Mouse (Mus musculus) layer of hippocampus, adult 2 months (tissue): ENCODE results near the gene Sv2a. TPM values are rescaled to one million over a fixed set of nuclear protein-coding genes. Genes with fewer than 3 reads are reported as not detected.
"Not testable (repeated sequence)": the region's sequence is repeated elsewhere in the genome, so short reads cannot be mapped to it uniquely, and the experiment has no call there.

Experiments used
- DNase-seq, 2 experiments: peaks; one replicate each; pipeline ENCODE4 v3.0.0; 2022; ENCODE audit warnings: low spot score in 2 of 2
- H3K27ac ChIP-seq: fragments of 200-600 bp; 2 replicates; pipeline ENCODE4 v1.8.1; 2022
- H3K4me3 ChIP-seq: fragments of 200-600 bp; 2 replicates; pipeline ENCODE4 v1.8.1; 2022; ENCODE audit warnings: mild to moderate bottlenecking
- CTCF ChIP-seq: fragments of 200-600 bp; conservative IDR thresholded peaks from 2 replicates; pipeline ENCODE4 v1.8.1; 2022; ENCODE audit warnings: antibody characterized with exemption, mild to moderate bottlenecking, moderate library complexity
- total RNA-seq, 2 experiments: library from RNA; stranded (reverse); gene quantifications; 2 replicates each; pipeline ENCODE4 v1.2.3; 2021

The Sv2a gene
- total RNA-seq, 2 experiments from 2014 or later: 352 to 370 TPM

DNA sequence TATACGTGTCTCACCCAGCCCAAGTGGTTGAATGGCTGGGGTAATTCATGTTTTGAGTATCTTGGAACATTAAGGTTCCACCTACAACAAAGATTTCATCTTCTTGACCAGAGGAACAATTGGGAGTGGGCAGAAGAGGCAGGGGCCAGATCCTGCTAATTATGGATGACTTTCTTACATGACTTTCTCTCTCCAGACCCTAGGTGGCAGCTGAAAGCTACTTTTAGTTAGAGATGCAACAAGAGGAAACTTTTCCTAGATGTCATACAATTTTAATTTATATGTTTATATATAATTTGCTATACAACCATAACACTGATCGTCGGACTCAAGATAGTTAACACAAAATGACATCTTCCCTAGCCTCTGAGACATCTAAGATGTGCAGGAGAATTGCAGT, 26.9 kb downstream of the Sv2a start:
- peak; percentile 64 for TF ChIP-seq CTCF
- DNase-seq: no peak
- no peak overlapping the region for H3K4me3 ChIP-seq
- H3K27ac ChIP-seq: no peak overlapping the region

DNA sequence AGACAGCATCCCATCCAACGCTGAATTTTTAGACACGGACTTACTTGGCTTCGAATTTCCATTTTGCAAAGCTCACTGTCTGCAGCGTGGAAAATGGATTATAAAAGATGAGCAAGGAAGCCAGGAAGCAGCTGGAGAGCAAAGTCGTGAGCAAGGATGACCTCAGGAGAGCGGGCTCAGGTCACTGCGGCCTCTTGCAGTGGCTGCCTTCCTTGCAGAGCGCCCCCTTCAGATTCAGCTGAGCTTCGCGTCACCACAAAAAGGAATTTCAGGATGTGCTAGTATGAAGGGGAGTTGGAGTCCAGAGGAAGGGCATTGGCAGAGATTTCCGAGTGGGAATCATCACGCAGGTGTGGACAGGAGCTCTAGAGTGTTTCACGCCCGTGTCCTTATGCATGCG, 28.3 kb downstream of the Sv2a start:
- H3K4me3 ChIP-seq: no peak overlapping the region
- H3K27ac ChIP-seq: no peak overlapping the region
- no peak for DNase-seq
- TF ChIP-seq CTCF: peak; percentile 65

DNA sequence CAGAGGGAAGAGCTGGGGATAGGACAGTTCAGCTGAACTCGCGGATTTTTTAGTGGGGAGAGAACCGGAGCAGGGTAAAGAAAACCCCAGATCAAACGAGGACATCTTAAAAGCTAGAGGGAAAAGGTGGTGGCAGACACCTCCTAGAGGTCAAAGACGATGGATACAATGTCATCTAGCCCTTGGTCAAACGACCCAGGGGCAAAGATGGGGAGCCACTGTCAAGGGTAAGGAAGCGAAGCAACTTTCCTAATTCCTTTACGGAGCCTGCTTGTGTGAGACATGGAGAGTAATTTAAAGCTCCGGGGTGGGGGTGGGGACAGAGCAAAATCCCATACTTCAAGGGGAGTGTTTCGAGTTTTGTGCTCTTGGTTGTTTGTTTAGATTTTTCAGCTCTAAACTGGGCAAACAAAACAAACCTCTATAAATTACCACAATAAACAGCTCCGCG, 38.3 kb downstream of the Sv2a start:
- Histone ChIP-seq H3K27ac (peak overlapping the region; percentile 100), H3K4me3 (peak overlapping the region; percentile 90)
- TF ChIP-seq CTCF: peak; percentile 59
- no peak for DNase-seq

DNA sequence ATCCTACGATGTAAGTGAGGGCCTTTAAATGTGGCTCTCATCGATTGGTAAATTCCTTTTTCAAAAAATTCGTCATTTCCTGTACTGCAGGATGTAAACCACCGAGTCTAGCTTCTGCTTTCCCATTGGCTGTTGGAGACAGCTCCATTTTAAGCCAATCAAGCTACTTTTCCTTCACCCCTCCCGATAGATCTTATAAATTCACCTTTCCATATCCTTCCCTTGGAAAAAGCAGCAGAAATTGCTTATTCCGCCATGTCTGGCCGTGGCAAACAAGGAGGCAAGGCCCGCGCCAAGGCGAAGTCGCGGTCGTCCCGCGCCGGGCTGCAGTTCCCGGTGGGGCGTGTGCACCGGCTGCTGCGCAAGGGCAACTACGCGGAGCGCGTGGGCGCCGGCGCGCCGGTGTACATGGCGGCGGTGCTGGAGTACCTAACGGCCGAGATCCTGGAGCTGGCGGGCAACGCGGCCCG, 38.7 kb downstream of the Sv2a start, which contains the start of the genes Bola1 and Hist2h2ab:
Gene Bola1, minus strand, starts transcription at position 49 of the 470 bp plus-strand sequence.
Gene Hist2h2ab, plus strand, starts transcription at position 205 of the 470 bp plus-strand sequence.
- peak; percentile 75 to 90 for DNase-seq
- Histone ChIP-seq H3K27ac (peak within 1 kb of the TSS; percentile 100), H3K4me3 (peak within 1 kb of the TSS; percentile 90)
- TF ChIP-seq CTCF: no peak

DNA sequence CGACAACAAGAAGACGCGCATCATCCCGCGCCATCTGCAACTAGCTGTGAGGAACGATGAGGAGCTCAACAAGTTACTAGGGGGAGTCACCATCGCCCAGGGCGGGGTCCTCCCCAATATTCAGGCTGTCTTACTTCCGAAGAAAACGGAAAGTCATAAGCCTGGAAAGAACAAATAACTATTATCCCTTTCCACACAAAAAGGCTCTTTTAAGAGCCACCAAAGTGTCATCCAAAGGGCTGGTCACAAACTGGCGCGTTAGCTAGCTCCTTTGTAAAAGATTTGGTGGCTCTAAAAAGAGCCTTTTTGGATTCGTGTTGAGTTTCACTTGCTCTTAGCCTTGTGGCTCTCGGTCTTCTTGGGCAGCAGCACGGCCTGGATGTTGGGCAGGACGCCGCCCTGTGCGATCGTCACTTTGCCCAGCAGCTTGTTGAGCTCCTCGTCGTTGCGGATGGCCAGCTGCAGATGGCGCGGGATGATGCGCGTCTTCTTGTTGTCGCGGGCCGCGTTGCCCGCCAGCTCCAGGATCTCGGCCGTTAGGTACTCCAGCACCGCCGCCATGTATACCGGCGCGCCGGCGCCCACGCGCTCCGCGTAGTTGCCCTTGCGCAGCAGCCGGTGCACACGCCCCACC, 39.3 kb downstream of the Sv2a start:
- peak overlapping the region; percentile 100 for H3K27ac ChIP-seq
- DNase-seq: not testable (repeated sequence)
- peak overlapping the region; percentile 90 for H3K4me3 ChIP-seq

DNA sequence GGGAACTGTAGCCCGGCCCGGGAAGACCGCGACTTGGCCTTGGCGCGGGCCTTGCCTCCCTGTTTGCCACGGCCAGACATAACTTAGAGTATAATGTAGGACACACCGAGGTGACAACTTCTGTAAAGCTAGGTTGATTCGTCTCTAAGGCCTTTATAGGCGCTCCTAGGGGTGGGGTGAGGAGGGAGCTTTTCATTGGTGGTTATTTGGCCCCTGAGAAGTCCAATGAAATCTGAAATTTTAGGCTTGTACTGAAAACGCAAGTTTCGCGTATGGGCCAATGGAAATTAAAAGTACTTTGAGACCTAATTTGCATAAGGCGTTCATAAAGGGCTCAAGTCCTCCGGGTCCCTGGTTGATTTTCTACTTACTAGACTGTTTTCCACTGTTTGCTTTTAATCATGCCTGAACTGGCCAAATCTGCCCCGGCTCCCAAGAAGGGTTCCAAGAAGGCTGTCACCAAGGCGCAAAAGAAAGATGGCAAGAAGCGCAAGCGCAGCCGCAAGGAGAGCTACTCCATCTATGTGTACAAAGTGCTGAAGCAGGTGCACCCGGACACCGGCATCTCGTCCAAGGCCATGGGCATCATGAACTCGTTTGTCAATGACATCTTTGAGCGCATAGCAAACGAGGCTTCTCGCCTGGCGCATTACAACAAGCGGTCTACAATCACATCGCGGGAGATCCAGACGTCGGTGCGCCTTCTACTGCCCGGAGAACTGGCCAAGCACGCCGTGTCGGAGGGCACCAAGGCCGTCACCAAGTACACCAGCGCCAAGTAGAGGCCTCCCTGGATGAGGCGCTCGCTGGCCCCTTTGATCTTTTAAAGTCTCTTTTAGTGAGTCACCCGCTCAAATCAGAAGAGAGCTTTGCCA, 40.1 kb downstream of the Sv2a start, which contains the start of the genes Hist2h2ac and Hist2h2be:
Gene Hist2h2ac, minus strand, starts transcription at position 116 of the 875 bp plus-strand sequence.
Gene Hist2h2be, plus strand, starts transcription at position 355 of the 875 bp plus-strand sequence.
- peak; percentile 42 for TF ChIP-seq CTCF

DNA sequence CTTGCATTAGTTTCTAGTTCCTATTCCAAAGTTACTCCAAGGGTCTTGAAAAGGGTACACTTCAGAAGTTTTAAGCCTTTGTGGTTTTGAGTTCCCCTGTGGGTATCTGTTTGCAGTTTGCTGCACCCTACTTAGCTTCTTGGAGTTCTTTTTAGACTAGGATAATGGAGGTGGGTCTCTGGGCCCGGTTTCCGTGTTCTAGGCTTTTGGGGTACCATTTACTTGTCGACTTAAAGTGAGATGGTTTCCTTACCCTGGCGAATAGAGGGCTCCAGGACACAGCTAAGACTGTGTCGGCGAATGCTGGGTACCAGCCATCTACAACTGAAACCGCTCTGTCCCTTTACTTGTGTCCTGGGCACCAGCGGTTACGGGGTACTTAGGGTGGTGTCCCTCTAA, 40.7 kb downstream of the Sv2a start:
- TF ChIP-seq CTCF: no peak
- peak overlapping the region; percentile 90 for H3K4me3 ChIP-seq
- H3K27ac ChIP-seq: peak overlapping the region; percentile 100
- DNase-seq: no peak

More for the DNA sequence above, 40.1 kb downstream of the Sv2a start, which contains the start of the genes Hist2h2ac and Hist2h2be:
- Histone ChIP-seq H3K4me3 (peak within 1 kb of the TSS; percentile 90), H3K27ac (peak within 1 kb of the TSS; percentile 100)
- peak; percentile 87 to 94 for DNase-seq

DNA sequence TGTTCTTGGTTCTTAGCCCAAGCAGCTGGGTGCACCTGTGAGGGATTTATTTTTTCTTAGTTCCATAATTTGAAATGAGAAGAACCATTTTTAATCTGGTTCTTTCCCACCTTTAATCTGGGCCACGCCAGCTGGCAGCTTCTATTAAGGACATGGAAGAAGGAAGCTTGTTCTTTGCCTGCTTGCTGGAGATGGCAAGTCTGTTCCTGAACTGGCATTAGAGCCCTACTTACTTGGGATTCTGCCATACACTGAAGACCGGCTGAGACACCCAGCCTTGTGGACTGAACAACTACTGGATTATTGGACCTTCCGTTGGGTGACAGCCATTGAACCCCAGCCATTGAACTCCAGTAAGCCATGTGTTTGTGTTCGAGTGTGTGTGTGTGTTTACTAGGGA, 41.8 kb downstream of the Sv2a start:
- TF ChIP-seq CTCF: no peak
- DNase-seq: no peak
- Histone ChIP-seq H3K4me3 (peak overlapping the region; percentile 90; the same call in 1 of the 2 replicates), H3K27ac (peak overlapping the region; percentile 100; the same call in 1 of the 2 replicates)

DNA sequence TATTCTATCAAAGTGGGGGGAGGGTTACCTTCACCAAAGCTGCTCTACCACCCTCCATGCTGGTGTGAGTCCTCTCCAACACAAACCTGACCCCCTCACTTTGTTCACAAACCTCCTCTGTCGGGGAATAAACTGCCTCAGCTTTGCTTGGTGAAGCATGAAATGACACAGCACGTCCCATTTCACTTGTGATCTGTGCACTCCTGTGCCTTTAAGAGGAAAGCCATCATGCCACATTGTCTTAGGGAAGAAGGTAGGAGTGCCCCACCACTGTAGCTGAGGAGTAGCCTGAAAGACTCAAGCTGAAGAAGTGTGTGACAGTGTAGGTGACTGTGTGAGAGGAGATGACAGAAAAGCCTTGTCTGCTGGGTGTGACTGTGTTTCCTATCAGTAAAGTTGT, 44.5 kb downstream of the Sv2a start:
- DNase-seq: no peak
- Histone ChIP-seq H3K27ac (no peak overlapping the region), H3K4me3 (no peak overlapping the region)
- no peak for TF ChIP-seq CTCF

DNA sequence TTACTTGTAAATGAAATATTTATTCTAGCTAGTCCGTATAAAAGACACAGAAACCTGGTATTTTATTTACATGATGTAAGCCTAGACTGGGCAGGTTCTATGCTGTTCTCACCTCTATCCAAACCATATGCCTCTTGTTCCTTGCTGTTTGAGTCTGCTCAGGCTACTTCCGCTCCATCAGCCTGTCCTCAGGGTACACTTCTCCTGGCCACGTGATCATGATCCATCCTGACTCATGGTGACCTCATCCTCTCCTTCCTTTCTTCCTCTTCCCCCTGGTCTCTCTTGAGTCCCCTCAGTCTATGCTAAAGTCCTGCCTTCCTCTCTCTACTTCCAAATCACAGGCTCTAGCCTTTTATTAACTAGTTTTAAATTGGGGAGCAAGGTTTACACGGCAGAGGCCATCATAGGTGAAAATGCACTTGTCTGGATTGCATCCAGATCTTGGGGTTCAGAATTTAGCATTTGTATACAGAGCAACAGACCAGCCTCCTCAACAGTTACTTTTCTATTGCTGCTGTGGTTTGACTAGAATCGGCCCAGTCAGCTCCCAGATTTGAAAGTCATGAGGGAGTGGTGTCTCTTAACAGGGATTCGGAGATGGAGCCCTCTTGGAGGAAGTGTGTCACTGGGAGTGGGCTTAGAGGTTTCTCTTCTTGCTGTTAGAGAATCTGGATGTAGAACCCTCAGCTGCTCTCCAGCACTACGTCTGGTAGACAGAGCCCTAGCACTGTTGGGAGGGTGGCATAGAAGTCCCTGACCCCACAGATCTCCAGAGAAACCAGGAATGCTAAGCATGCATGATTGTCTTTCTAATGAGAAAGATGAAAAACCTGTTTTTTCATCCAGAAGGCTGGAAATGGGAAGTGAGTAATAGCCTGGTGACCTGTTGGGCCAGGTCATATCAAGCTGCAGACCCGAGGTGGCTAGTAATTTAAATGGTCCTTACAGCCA, 46.0 kb downstream of the Sv2a start:
- DNase-seq: no peak
- no peak for TF ChIP-seq CTCF

DNA sequence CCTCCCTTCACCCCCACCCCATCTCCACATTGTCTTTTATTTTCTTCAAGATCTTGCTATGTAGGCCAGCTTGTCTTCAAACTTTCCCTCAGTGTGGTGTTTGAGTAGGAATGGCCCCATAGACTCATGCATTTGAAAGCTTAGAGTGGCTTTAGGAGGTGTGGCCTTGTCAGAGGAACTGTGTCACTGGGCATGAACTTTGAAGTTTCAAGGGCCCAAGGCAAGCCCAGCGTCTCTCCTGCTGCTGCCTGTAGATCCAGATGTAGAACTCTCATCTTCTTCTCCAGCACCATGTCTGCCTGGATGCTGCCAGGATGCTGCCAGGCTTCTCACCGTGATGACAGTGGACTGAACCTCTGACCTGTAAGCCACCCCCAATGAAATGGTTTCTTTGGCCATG, 47.9 kb downstream of the Sv2a start:
- Histone ChIP-seq H3K27ac (no peak overlapping the region), H3K4me3 (no peak overlapping the region)
- no peak for TF ChIP-seq CTCF
- no peak for DNase-seq

More for the DNA sequence above, 46.0 kb downstream of the Sv2a start:
- Histone ChIP-seq H3K27ac (no peak overlapping the region), H3K4me3 (no peak overlapping the region)

DNA sequence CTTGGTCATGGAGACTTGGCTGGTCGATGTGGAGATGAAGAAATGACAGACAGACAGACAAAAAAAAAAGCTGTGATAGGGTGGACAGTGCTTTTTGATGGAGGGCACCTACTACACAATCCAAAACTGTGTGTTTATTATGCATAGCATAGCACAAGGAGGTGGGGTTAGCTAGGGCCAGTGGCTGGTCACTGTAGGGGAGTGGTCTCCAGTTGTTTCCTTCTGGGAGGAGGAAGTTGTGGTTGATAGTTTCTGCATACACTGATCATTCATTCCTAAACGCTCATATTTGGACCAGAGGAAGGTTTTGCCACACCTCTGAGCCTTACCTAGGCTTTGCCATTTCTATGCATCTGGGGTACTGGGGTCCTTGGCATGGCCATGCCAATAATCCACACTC, 49.5 kb downstream of the Sv2a start:
- Histone ChIP-seq H3K4me3 (no peak overlapping the region), H3K27ac (no peak overlapping the region)
- TF ChIP-seq CTCF: no peak
- DNase-seq: no peak
